Mouse (Mus musculus): ENCODE measurements around the gene Rtel1.

GRCm38 (mm10) chr2:181356780-181357179 lies 37.2 kb downstream of the Rtel1 start:
- TF ChIP-seq POLR2A (IDR thresholded peaks at IDR 0.05; ENCODE audit: borderline replicate concordance, extremely low read depth, low read depth, low read length): no peak
- TF ChIP-seq CTCF (IDR thresholded peaks at IDR 0.05; ENCODE audit: insufficient read depth, low read length): no peak
